Mouse (Mus musculus) layer of hippocampus, postnatal 36 days (tissue): ENCODE results near the gene Apba2. TPM values are rescaled to one million over a fixed set of nuclear protein-coding genes. Genes with fewer than 3 reads are reported as not detected.

Source experiments
- DNase-seq, 2 experiments: peaks; one replicate each; pipeline ENCODE4 v3.0.0; 2022
- total RNA-seq, 2 experiments: library from RNA; stranded (reverse); gene quantifications; 2 replicates each; pipeline ENCODE4 v1.2.3; 2021

Gene Apba2
- total RNA-seq, 2 experiments from 2014 or later: 258 to 259 TPM

DNA sequence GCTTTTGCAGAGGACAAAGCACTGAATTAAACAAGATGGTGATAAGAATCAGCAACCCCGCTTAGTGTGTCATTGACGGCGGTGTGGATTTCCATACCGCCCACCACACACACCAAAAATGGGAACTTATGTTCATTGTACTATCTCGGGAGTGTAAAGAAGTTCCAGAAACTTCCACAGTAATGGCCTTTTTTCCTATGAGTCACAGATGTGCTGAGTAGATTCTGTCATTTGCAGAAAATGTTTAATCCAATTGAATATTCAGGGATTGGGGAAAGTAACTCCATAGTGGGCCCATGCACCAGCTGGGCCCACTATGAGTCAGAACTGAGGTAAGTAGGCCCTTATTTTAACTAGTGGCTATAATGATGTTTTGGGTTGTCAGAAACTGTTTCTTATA lies 161.0 kb downstream of the Apba2 start:
- DNase-seq: peak in 1 of 2 experiments; percentile 27

- DNase-seq: no peak
Observed at GRCm38 (mm10) chr7:64663600-64663999, 162.1 kb downstream of the Apba2 start.

- DNase-seq: no peak
Observed at GRCm38 (mm10) chr7:64665120-64665519, 163.6 kb downstream of the Apba2 start.

DNA sequence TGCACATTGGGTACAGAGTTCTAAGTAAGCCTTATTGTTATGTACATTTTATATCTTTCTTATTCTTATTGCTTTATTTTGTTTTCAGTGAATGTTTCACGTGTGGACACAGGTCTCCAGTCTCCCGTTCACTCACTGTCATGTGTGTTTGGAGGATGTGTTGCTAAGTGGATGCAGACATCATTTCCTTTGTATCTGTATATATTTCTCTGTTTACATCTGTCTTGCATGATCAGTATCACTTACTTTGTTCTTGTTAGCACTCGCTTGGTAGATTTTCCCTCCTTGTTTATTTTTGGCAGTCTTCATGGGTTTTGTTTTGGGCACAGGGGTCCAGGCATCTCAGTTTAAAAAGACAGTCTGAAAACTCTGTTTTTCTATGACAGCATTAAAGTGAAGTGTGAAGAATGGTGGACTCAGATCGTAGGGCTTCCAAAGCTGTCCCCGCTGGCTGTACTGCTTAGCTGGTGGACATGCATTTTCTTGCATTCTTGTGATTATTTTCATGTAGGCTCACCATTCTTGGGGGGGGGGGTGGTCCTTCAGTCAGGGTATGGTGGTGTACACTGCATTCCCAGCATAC lies 164.3 kb downstream of the Apba2 start:
- no peak for DNase-seq

DNA sequence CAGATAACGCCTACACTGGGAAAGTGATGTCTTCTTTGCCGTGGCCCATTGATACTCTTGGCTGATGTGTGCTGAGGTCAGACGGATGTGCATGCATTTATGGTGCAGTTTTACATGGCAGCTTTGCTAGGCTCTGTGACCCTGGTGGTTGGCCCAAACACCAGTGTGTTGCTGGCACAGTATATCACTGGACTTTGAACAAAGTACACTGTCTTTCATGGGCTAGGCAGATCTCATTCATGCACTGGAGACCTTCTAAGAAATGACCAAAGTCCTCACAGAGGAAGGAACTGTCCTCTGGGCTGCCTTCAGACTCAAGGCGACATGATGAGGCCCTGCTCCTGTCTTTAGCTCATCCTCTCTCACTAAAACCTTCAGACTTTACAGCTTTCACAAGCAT lies 166.5 kb downstream of the Apba2 start:
- DNase-seq: no peak

DNA sequence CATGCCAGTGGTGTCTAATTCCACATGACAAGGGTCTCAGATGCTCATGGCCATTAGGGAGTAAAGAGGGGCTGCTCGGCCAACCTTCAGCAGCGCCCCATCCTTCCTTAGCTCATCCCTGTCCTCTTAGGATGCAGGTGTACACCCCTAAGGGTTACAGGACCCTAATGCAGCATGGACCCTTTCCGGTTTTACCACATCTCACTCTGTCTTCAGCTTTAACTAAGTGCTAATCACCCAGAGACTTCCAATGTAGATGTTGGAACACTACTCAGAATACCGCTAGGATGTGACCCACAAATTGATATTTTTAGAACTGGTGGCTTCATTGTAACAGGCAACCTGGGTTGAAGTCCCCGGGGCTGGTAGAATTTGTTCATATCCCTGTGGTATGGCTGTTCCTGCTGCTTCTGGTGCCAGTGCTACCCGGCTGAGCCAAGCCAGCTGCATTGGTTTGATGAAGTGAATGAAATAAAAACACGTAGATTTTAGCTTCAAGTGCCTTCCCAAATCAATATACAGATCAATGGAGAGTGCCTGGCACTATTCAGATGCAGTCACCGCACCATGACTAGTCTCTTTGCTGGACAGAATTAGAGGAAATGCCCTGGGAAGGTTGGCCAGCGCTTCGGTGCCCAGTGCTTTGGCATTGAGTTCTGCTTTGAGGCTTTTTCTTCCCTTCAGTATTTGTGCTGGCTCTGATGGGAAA lies 178.4 kb downstream of the Apba2 start:
- no peak for DNase-seq

GRCm38 (mm10) chr7:64684893-64685292 lies 183.4 kb downstream of the Apba2 start:
- DNase-seq: no peak

- no peak for DNase-seq
Observed at GRCm38 (mm10) chr7:64688115-64688817, 186.8 kb downstream of the Apba2 start.

GRCm38 (mm10) chr7:64691831-64692230 lies 190.3 kb downstream of the Apba2 start:
- no peak for DNase-seq

GRCm38 (mm10) chr7:64694937-64695336 lies 193.4 kb downstream of the Apba2 start:
- no peak for DNase-seq

DNA sequence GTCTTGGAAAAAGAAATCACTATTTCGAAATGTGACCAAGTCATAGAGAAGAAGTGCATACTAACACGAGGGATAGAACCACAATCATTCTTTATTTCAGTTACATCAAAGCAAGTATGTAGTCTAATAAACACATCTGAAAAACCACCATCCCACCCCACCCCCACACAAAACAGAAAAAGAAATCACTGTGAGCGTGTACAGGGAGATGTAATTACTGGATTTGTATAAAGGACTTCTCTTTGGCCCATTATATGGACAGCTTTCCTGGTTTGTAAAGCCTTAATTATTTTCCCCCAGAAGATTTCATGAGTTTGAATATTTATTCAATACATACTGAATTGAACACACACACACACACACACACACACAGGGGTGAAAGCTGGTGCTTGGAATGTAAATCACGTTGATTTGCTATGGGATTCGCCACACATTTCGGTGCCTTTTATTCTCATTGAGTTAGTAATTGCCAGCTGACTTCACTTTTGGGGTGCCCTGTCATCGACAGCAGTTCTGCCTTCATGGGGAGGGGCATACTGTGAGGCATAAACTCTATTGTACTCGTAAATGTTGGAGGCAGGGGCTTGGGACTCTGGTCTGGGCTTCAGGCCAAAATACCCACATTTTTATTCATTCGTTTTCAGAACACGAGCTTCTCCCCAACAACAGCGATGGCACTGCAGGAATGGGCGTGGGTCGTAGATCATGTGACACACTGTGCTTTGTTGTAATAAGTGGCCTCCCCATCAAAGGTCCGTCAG lies 195.2 kb downstream of the Apba2 start:
- no peak for DNase-seq

DNA sequence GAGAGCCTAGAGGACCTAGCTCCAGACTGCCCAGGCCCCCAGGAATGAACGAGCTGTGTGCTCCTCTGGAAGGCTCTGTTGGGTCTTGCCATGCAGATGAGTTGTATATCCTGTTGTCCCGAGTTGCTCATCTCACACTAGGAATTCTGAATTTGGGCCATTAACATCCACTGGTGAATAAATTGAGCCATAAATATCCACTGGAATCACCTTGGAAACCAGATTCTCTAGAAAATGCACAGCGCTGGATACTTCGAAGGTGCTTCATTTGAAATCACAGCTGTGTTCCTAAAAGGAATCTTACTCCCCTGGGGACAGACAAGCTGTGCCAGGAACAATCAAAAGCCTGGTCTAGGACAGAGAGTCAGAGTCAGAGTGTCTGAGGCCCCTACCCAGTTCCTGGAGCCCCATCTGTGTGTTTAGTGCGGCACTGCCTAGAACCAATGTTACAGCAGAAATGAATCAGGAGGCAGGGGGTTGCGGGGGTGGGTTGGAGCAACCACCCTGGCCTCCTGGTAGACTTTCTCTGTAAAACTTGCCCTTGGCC lies 196.4 kb downstream of the Apba2 start:
- DNase-seq: no peak

DNA sequence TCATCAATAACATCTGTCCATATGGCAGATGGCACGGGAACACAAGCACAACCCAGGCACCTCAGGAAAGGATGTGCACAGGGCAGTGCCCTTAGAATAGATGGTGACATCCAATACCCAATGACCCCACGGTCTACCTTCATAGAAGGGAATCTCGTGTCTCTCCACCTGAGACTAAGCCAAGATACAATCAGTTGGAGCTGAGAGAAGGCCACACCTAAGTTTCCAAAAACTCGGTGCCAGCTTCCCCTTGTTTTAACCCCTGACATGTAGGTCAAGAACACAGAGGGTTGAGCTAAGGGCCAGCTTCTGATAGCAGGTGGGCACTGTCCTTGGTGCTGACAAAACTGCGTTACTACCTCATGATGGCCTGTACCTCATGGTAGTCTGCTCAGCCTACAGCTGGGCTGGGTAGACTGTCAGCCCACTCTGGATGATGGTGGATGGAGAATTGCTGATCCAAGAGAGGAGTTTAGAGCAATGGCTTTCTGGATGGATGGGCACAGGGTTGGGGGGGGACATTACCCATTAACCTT lies 202.6 kb downstream of the Apba2 start:
- DNase-seq: no peak

- DNase-seq: no peak
Observed at GRCm38 (mm10) chr7:64708176-64708575, 206.7 kb downstream of the Apba2 start.

- DNase-seq: no peak
Observed at GRCm38 (mm10) chr7:64709520-64710262, 208.2 kb downstream of the Apba2 start.

DNA sequence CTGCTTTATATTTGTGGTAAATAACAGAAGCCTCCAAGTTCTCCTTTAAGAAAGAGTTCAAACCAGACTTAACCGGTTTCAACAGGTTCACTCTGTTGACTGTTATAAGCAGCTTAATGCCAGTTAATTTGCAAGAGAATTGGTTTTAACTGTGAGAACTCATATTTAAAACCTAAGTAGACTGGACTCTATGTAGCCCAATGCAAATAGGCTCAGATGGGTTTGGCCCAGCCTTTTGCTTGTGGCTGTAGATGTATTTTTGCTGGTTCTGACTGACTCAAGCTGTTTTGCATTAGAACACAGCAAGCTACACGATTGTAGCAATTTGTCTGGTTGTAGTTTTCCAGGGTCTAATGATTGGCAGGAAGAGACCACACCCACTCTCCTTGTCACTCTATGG lies 214.8 kb downstream of the Apba2 start:
- no peak for DNase-seq

DNA sequence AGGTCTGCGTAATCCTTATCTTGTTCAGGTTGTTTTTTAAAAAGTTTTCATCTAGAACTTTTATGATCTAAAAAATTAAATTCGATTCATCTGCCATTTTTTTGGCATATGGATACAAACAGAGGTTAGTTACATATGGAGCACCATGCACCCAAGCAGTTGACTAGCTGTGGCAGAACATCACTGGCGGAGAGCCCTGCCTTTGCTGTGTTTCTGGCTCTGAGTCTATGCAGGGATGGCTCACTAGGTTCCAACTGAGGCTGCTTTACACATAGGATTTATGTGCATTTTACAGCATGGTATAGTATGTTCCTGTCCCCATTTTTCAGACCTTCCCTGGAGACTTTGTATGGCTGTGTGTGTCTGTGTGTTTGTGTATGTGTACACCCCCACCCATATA lies 221.8 kb downstream of the Apba2 start:
- DNase-seq: no peak

- DNase-seq: no peak
Observed at GRCm38 (mm10) chr7:64724409-64724808, 222.9 kb downstream of the Apba2 start.

- peak in 1 of 2 experiments; percentile 56 for DNase-seq
Observed at GRCm38 (mm10) chr7:64725967-64726695, 224.6 kb downstream of the Apba2 start.

- DNase-seq: peak; percentile 54 to 56
Observed at GRCm38 (mm10) chr7:64728181-64728591, 226.7 kb downstream of the Apba2 start.

DNA sequence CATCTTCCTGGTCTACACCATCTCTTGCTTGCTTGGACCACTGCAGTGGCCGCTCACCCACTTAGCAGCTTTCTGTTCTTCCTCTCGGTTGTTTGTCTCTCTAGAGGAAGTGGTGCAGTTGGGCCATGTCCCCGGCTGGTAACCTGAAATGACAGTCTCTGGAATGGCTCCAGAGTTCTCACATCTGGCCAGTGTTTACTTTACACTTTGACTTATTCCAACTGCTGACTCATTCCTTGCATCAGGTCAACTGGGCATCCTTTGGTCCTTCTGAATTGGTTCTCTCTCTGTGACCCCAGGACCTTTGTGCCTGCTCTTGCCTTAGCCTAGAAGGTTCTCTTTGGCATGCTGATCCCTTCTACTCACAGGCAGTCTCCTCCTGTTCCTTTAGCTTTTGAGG lies 227.3 kb downstream of the Apba2 start:
- no peak for DNase-seq
